Mouse (Mus musculus) B cell, adult 67 days (primary cell): ENCODE measurements around the gene Gm45618. TPM values are rescaled to one million over a fixed set of nuclear protein-coding genes. Genes with fewer than 3 reads are reported as not detected.

ENCODE experiments used
- total RNA-seq, 2 experiments: library from RNA; stranded (reverse); gene quantifications; 4 replicates each; pipeline ENCODE4 v1.2.4; 2023

Gm45618 gene
- not detected for total RNA-seq

DNA sequence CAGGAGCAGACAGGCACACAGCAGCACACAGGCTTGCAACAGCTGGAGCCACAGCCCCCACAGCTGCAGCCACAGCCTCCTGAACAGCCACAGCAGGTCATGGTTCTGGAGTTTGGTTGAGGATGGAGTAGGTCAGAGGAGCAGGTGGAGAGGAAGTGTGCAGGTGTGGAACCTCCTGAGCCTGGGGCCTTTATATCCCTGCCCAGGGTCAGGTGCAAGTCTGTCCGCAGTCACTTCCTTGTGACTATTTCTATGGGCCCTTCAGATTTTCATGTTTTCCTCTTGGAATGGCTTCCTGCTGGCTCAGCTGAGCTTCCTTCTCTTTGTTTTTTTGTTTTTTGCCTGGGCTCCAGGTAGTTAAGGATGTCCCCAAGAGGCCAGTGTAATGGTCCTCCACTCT lies at the start of gene Gm45618:
Gene Gm45618, minus strand, starts transcription at position 101 of the 400 bp plus-strand sequence.

DNA sequence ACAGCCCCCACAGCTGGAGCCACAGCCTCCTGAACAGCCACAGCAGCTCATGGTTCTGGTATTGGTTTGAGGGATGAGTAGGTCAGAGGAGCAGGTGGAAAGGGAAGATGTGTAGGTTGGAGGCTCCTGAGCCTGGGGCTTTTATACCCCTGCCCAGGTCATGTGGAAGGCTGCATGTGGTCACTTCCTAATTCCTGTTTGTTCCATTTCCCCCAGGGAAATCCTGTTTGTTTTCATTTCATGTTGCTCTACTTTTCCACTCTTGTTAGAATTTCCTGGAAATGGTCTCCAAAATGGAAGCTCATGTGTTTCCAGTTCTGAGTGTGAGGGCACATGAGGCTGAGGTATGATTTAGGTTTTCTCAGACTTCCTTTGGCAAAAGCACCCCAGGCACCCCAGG lies 45.1 kb upstream of the Gm45618 start, which contains the start of gene Gm4553:
Gene Gm4553, minus strand, starts transcription at position 101 of the 400 bp plus-strand sequence.

DNA sequence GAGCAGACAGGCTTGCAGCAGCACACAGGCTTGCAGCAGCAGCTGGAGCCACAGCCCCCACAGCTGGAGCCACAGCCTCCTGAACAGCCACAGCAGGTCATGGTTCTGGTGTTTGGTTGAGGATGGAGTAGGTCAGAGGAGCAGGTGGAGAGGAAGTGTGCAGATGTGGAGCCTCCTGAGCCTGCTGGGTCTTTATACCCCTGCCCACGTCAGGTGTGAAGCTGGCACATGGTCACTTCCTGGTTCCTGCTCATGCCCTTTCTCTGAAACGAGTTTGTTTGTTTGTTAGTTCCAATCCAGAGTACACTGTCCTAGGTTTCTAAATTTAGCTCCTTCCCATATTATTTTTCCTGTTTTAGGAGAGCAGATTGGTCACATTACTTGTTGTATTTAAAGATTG lies 36.5 kb upstream of the Gm45618 start, which contains the start of gene Gm29735:
Gene Gm29735, minus strand, starts transcription at position 101 of the 400 bp plus-strand sequence.

DNA sequence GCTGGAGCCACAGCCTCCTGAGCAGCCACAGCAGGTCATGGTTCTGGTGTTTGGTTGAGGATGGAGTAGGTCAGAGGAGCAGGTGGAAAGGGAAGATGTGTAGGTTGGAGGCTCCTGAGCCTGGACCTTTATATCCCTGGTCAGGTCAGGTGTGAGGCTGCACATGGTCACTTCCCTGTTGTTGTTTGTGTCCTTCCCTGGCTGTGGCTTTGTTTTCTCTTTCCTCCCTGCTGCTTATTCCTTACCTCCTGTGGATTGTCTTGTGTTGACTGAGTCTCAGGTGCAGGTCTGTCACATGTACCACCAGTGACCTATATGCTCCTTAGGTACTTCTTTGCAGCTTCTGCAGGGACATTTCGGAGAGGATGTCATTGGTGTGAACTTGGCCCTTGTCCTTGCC lies 24.0 kb upstream of the Gm45618 start, which contains the start of gene Gm45337:
Gene Gm45337, minus strand, starts transcription at position 101 of the 400 bp plus-strand sequence.

DNA sequence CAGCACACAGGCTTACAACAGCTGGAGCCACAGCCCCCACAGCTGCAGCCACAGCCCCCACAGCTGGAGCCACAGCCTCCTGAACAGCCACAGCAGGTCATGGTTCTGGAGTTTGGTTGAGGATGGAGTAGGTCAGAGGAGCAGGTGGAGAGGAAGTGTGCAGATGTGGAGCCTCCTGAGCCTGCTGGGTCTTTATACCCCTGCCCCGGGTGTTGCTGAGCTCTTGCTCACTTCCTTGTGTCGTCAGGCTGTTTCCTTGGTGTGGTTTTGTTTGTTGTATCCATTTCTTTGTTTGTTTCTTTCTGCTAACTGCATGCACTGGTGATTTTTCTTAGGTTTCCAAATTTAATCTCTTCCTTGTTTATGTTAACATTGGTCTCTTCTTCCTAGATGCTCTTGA lies 15.4 kb upstream of the Gm45618 start, which contains the start of gene Gm39115:
Gene Gm39115, minus strand, starts transcription at position 101 of the 400 bp plus-strand sequence.

DNA sequence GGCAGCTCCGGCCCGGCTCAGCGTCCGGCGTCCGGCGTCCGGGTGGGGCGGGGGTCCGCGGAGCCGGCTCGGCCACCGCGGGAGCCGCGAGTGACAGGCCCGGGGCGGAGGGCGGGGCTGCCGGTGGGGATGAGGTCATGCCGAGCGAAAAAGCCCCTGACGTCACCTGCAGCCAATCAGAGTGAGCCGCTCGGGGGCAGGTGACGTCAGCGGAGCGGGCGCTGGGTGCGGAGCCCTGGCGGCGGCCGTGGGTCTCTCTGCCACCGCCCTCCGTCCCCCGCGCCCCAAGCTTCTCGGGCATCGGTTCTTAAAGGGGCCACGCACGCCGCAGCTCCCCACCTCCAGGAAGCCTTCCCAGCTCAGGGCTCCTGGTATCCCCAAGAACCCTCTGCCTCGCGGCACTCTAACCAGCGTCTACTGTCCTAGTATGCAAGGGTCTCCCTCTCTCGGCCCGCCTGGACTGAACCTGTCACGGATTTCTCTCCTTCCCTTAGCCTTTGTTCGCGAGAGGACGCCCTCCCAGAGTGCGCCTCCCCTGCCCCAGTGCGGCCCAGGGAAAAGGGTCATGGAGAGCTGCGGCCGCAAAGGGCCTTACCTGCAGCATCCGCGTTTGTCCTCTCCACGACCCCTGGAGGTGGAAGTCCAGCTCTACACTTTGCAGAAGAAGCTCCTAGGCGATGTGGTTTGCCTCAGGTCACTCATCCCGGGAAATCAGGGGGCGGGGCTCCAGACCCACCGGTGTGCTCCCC lies 25.2 kb downstream of the Gm45618 start, which contains the start of gene Dusp8:
Gene Dusp8, minus strand, starts transcription at position 661 of the 749 bp plus-strand sequence.

Other genes with a start within 250 kb of the Gm45618 start
- gene Tollip, start 202.2 kb downstream of the Gm45618 start, total RNA-seq: 10 to 100 TPM; 58.6 to 69.0 TPM
- not detected for gene Brsk2, start 171.0 kb downstream of the Gm45618 start, total RNA-seq
- 10 to 100 TPM; 38.2 to 38.6 TPM for gene Mob2, start 59.7 kb downstream of the Gm45618 start, total RNA-seq
- 1 to 10 TPM in 1 of 2 experiments, under 1 TPM in 1; 0.86 to 1.3 TPM for gene Dusp8, start 24.9 kb downstream of the Gm45618 start, total RNA-seq
- not detected for gene Gm39115, start 15.3 kb upstream of the Gm45618 start, total RNA-seq
- not detected for gene Gm45337, start 23.9 kb upstream of the Gm45618 start, total RNA-seq
- not detected for gene Gm29735, start 36.4 kb upstream of the Gm45618 start, total RNA-seq
- not detected for gene Gm4553, start 45.0 kb upstream of the Gm45618 start, total RNA-seq
- not detected for gene Krtap5-2, start 55.3 kb upstream of the Gm45618 start, total RNA-seq
- gene Gm10153, start 69.7 kb upstream of the Gm45618 start, total RNA-seq: not detected
- not detected for gene Krtap5-3, start 80.6 kb upstream of the Gm45618 start, total RNA-seq
- not detected for gene Gm7579, start 91.1 kb upstream of the Gm45618 start, total RNA-seq
- gene Krtap5-5, start 109.2 kb upstream of the Gm45618 start, total RNA-seq: not detected
- gene Gm40460, start 120.3 kb upstream of the Gm45618 start, total RNA-seq: not detected
- gene Gm2431, start 137.6 kb upstream of the Gm45618 start, total RNA-seq: not detected
- gene Gm4559, start 153.6 kb upstream of the Gm45618 start, total RNA-seq: not detected
- not detected for gene Krtap5-1, start 176.4 kb upstream of the Gm45618 start, total RNA-seq
- not detected for gene Krtap5-4, start 182.8 kb upstream of the Gm45618 start, total RNA-seq